Mouse (Mus musculus): Measurements from ENCODE around the gene 1600002K03Rik.

DNA sequence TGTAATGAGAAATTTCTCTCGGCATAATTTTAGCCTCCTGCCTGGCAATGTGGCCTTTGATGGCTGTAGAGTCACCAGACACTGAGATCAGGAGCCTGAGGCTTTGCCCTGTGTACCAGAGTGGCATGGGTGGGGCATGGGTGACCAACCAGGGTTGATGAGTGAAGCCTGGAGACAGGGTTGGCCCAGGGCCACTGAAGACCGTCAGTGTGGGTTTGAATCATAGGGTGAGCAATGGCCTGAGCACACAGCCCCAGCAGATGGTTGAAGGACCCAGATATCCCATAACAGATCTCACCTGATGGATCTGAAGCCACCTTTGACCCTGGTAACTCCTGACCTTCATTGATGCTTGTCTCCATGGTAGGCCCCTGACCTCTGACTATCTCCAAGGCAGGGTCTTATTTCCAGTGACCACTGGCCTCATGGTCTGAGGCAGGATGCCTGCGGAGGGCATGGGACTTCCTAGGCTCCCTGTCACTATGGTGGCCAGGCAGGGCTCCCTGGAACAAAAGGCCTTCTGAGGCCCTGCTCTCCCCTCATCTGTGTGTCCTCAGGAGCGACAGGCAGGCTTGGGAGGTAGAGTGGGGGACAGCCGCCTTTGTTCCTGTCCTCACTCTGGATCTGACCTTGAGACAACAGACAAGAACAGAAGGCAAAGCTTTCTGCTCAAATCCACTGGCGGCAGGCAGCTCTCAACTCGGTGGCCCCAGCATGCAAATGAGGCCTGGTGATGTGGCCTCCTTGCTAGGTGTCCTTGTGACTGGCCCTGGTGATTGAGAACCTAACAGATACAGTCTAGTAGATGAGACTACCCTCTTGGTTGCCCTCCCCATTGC, 4.9 kb downstream of the 1600002K03Rik start:
- TF ChIP-seq CTCF (IDR thresholded peaks at IDR 0.05): no peak
- TF ChIP-seq POLR2A (IDR thresholded peaks at IDR 0.05; ENCODE audit: insufficient read depth, low read depth, low read length): no peak
